Mouse (Mus musculus): ENCODE results near the gene Plxnc1. TPM values are rescaled to one million over a fixed set of nuclear protein-coding genes. Genes with fewer than 3 reads are reported as not detected.
A peak's percentile ranks its signal among the peaks of the same experiment; 100 is the strongest.

The Plxnc1 gene
- 10 to 100 TPM; 32.5 to 33.9 TPM for total RNA-seq (2021)
- long read RNA-seq, experiment 1, full-length matches to known transcripts: 11 of 19 reads
- long read RNA-seq, experiment 1, partial matches to known transcripts: 3 of 19 reads
- long read RNA-seq, experiment 1, other reads (novel, unspliced or antisense): 5 of 19 reads
- long read RNA-seq, experiment 2, full-length matches to known transcripts: 15 of 27 reads
- long read RNA-seq, experiment 2, partial matches to known transcripts: 5 of 27 reads
- long read RNA-seq, experiment 2, other reads (novel, unspliced or antisense): 7 of 27 reads

GRCm38 (mm10) chr10:94944691-94945205, at the start of gene Plxnc1:
Plxnc1 (minus strand) TSS chr10:94944835.
- H3K27ac ChIP-seq: peak within 1 kb of the TSS; percentile 91
- DNase-seq (ENCODE audit: low spot score in 2 of 2): peak; percentile 64 to 65
- TF ChIP-seq CTCF (conservative IDR thresholded peaks at IDR 0.05): no peak

GRCm38 (mm10) chr10:94992127-94992526, 47.5 kb upstream of the Plxnc1 start:
- no peak overlapping the region for H3K4me3 ChIP-seq
- peak; percentile 90 for TF ChIP-seq CTCF (conservative IDR thresholded peaks at IDR 0.05)
- H3K27ac ChIP-seq: no peak overlapping the region
- DNase-seq (ENCODE audit: low spot score in 2 of 2): peak; percentile 71 to 77

More at GRCm38 (mm10) chr10:94944691-94945205, at the start of gene Plxnc1:
- peak within 1 kb of the TSS; percentile 81 for H3K4me3 ChIP-seq

GRCm38 (mm10) chr10:94991564-94992097, 47.0 kb upstream of the Plxnc1 start:
- H3K27ac ChIP-seq: peak overlapping the region; percentile 75; the same call in 1 of the 2 replicates
- DNase-seq (ENCODE audit: low spot score in 2 of 2): peak; percentile 60 to 69
- H3K4me3 ChIP-seq: peak overlapping the region; percentile 43
- peak; percentile 87 for TF ChIP-seq CTCF (conservative IDR thresholded peaks at IDR 0.05)

GRCm38 (mm10) chr10:94990768-94991563, 46.3 kb upstream of the Plxnc1 start:
- TF ChIP-seq CTCF (conservative IDR thresholded peaks at IDR 0.05): no peak
- peak; percentile 64 to 77 for DNase-seq (ENCODE audit: low spot score in 2 of 2)
- Histone ChIP-seq H3K27ac (peak overlapping the region; percentile 75), H3K4me3 (peak overlapping the region; percentile 43)

GRCm38 (mm10) chr10:94989321-94989720, 44.7 kb upstream of the Plxnc1 start:
- no peak for TF ChIP-seq CTCF (conservative IDR thresholded peaks at IDR 0.05)
- Histone ChIP-seq H3K27ac (no peak overlapping the region), H3K4me3 (no peak overlapping the region)
- DNase-seq (ENCODE audit: low spot score in 2 of 2): no peak

- no peak overlapping the region for H3K27ac ChIP-seq
- DNase-seq (ENCODE audit: low spot score in 2 of 2): no peak
- no peak overlapping the region for H3K4me3 ChIP-seq
- no peak for TF ChIP-seq CTCF (conservative IDR thresholded peaks at IDR 0.05)
Observed at GRCm38 (mm10) chr10:94985103-94985502, 40.5 kb upstream of the Plxnc1 start.

GRCm38 (mm10) chr10:94982528-94982927, 37.9 kb upstream of the Plxnc1 start:
- Histone ChIP-seq H3K4me3 (no peak overlapping the region), H3K27ac (no peak overlapping the region)
- TF ChIP-seq CTCF (conservative IDR thresholded peaks at IDR 0.05): no peak
- DNase-seq (ENCODE audit: low spot score in 2 of 2): no peak

- TF ChIP-seq CTCF (conservative IDR thresholded peaks at IDR 0.05): no peak
- Histone ChIP-seq H3K4me3 (no peak overlapping the region), H3K27ac (no peak overlapping the region)
- no peak for DNase-seq (ENCODE audit: low spot score in 2 of 2)
Observed at GRCm38 (mm10) chr10:94981466-94982138, 37.0 kb upstream of the Plxnc1 start.

- Histone ChIP-seq H3K27ac (no peak overlapping the region), H3K4me3 (no peak overlapping the region)
- no peak for TF ChIP-seq CTCF (conservative IDR thresholded peaks at IDR 0.05)
- no peak for DNase-seq (ENCODE audit: low spot score in 2 of 2)
Observed at GRCm38 (mm10) chr10:94978265-94978822, 33.7 kb upstream of the Plxnc1 start.

- peak; percentile 68 for TF ChIP-seq CTCF (conservative IDR thresholded peaks at IDR 0.05)
- Histone ChIP-seq H3K4me3 (no peak overlapping the region), H3K27ac (no peak overlapping the region)
- DNase-seq (ENCODE audit: low spot score in 2 of 2): no peak
Observed at GRCm38 (mm10) chr10:94976329-94976728, 31.7 kb upstream of the Plxnc1 start.

- Histone ChIP-seq H3K4me3 (no peak overlapping the region), H3K27ac (no peak overlapping the region)
- DNase-seq (ENCODE audit: low spot score in 2 of 2): no peak
- TF ChIP-seq CTCF (conservative IDR thresholded peaks at IDR 0.05): no peak
Observed at GRCm38 (mm10) chr10:94975099-94975496, 30.5 kb upstream of the Plxnc1 start.

GRCm38 (mm10) chr10:94974345-94975098, 29.9 kb upstream of the Plxnc1 start:
- no peak for TF ChIP-seq CTCF (conservative IDR thresholded peaks at IDR 0.05)

More at GRCm38 (mm10) chr10:94974345-94975098, 29.9 kb upstream of the Plxnc1 start:
- no peak overlapping the region for H3K27ac ChIP-seq
- no peak overlapping the region for H3K4me3 ChIP-seq
- DNase-seq (ENCODE audit: low spot score in 2 of 2): no peak
